Mouse (Mus musculus) embryo, embryonic 10.5 days (tissue): Measurements from ENCODE around the gene Msh6.
"Not testable (repeated sequence)": the region's sequence is repeated elsewhere in the genome, so short reads cannot be mapped to it uniquely, and the experiment has no call there.

ENCODE experiments used
- DNase-seq: peaks from one replicate; pipeline ENCODE4 v3.0.0-alpha.2; 2015; ENCODE audit warnings: low spot score

Msh6 gene

GRCm38 (mm10) chr17:87982112-87982511 lies 7.2 kb downstream of the Msh6 start:
- no peak for DNase-seq

- DNase-seq: no peak
These were observed 8.5 kb downstream of the Msh6 start for GRCm38 (mm10) chr17:87983313-87983712.

- DNase-seq: no peak
These were observed 9.8 kb downstream of the Msh6 start for GRCm38 (mm10) chr17:87984440-87985214.

- no peak for DNase-seq
These were observed 11.1 kb downstream of the Msh6 start for GRCm38 (mm10) chr17:87985916-87986315.

GRCm38 (mm10) chr17:87987507-87987906 lies 12.6 kb downstream of the Msh6 start:
- no peak for DNase-seq

GRCm38 (mm10) chr17:87992154-87992553 lies 17.3 kb downstream of the Msh6 start:
- DNase-seq: no peak

- DNase-seq: no peak
These were observed 18.5 kb downstream of the Msh6 start for GRCm38 (mm10) chr17:87993338-87993737.

- no peak for DNase-seq
These were observed 22.9 kb downstream of the Msh6 start for GRCm38 (mm10) chr17:87997808-87998207.

GRCm38 (mm10) chr17:88004892-88005291 lies 30.0 kb downstream of the Msh6 start:
- no peak for DNase-seq

GRCm38 (mm10) chr17:88006956-88007355 lies 32.1 kb downstream of the Msh6 start:
- no peak for DNase-seq

- DNase-seq: no peak
These were observed 39.6 kb downstream of the Msh6 start for GRCm38 (mm10) chr17:88014456-88014855.

- DNase-seq: not testable (repeated sequence)
These were observed 41.2 kb downstream of the Msh6 start for GRCm38 (mm10) chr17:88016027-88016426.

GRCm38 (mm10) chr17:88023924-88024323 lies 49.1 kb downstream of the Msh6 start:
- DNase-seq: no peak

- peak; percentile 73 for DNase-seq
These were observed 50.4 kb downstream of the Msh6 start for GRCm38 (mm10) chr17:88025227-88025626.

GRCm38 (mm10) chr17:88029194-88029970 lies 54.5 kb downstream of the Msh6 start:
- no peak for DNase-seq

- DNase-seq: no peak
These were observed 56.9 kb downstream of the Msh6 start for GRCm38 (mm10) chr17:88031755-88032154.

GRCm38 (mm10) chr17:88034418-88034817 lies 59.6 kb downstream of the Msh6 start:
- no peak for DNase-seq
